Mouse (Mus musculus): Measurements from ENCODE around the gene Gpd1.
A peak's percentile ranks its signal among the peaks of the same experiment; 100 is the strongest.
"Not testable (repeated sequence)": the region's sequence is repeated elsewhere in the genome, so short reads cannot be mapped to it uniquely, and the experiment has no call there.

Gene Gpd1

DNA sequence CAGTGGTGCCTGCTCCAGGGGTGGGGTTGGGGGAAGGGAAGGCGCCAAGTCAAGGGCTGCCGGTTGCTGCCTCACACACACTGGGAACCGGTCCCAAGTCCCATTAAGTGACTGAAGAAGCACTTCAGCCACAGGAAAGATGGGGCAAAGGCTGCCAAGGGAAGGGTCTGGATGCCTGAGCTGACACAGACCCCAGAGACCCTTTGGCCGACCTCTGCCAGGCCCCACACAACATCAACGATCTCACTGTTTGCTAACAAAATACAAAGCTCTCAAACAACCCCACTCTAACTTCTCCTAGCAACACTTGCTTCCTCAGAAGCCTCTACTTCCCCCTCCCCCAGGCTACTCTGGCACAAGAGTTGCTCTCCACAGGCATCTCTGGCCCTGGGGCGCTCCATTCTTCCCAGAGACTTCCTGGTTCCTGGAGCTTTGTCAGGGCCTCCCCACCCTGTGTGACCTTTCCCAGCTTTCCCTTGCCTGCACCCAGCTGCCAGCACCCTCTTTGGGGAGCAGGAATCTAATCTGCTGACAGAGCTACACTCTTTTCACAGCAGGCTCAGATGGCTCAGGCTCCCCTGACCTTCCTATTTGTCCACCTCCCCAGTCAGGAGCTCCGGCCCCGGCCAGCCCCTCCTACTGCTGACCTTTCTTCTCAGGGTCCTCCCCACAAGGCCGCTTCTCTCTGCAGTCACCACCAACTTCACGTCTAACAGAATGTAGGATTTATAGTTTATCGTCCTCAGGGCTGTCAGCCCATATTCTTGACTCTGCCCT is 6.4 kb downstream of the Gpd1 start:
- no peak for DNase-seq (ENCODE audit: low read depth, low spot score)
- H3K27me3 ChIP-seq (ENCODE audit: control insufficient read depth, insufficient read depth, low read length, poor library complexity, severe bottlenecking), result no peaks in the 10 kb centered on the region
- H3K36me3 ChIP-seq (ENCODE audit: control insufficient read depth, insufficient read depth, low read length, poor library complexity, severe bottlenecking), result peaks cover 5% of the 10 kb centered on the region; the same call in 1 of the 2 replicates

DNA sequence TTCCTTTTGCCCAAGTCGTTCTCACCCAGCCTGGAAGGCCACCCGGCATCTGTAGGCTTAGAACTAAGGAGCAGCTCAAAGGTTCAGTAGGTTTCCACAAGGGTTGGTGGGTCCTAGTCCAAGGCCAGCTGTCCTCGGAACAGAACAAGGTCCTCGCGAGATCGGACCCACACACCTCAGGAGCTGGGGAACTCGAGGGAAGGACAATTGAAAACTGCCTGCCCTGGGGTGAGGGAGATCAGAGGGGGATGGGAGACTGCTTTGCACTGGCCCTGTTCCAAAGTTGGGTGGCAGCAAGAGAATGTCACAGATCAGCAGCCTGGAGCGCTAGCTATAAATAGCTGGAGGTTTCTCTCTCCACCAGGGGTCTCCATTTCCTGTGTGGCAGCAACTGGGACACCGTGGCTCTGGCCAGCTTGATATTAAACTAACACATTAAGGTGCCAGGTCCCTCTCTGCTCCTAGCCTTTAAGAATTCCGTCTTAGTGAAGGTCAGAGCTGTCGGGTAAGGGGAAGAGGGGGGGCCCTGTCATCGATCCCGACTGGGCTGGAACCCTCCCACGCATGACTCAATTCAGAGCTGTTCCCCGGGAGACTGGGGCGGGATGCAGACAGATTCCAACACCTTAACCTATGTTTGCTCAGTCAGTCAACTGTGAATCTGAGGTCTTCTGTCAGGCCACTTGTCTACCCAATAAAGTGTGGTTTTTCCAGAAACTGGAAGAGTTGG is 7.1 kb downstream of the Gpd1 start:
- H3K27me3 ChIP-seq (ENCODE audit: control insufficient read depth, insufficient read depth, low read length, poor library complexity, severe bottlenecking), result no peaks in the 10 kb centered on the region
- DNase-seq (ENCODE audit: low read depth, low spot score), result peak; percentile 56

DNA sequence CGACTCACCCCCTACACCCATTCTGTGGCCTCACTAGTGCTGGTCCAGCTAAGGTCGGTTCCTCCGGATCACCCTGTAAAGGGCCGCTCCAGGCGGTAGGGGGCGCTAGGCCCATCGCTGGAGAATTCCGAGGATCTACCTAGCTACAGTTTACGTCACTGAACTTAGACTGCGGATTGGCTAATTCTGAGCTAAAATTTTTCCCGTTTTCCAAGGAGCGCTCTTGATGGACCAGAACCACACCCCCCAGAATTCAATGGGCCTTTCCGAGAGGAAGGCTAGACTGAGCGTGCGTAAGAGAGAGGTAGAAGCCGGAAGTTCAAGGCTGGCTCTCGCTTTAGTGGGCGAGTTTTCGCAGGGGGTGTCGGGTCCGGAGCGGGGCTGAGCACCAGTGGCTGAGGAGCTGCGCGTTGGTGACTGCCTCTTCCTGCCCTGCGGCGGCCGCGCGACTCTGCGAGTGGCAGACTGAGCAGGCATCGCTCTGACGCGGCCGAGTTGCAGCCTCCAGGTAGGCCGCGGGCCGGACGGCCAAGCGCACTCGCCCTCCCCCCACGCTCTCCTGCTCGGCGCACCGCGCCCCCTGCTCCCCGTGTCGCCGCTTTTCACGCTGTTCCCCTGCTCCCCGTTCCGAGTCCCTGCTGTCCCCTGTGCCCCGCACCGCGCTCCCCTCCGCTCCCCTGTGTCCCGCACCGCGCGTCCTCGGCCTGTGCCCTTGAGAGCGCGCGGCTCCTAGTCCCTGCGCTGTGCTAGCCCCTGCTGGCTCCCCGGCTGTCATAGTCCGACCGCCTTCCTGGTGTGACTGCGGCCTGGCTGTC is 8.2 kb downstream of the Gpd1 start, which contains the start of gene Cox14:
TSS of gene Cox14 (plus strand) at position 278 of the 815 bp plus-strand sequence.
- peak; percentile 97 for DNase-seq (ENCODE audit: low read depth, low spot score)
- peaks cover 8% of the 10 kb centered on the region; the same call in 1 of the 2 replicates for H3K36me3 ChIP-seq (ENCODE audit: control insufficient read depth, insufficient read depth, low read length, poor library complexity, severe bottlenecking)
- H3K27me3 ChIP-seq (ENCODE audit: control insufficient read depth, insufficient read depth, low read length, poor library complexity, severe bottlenecking), result no peaks in the 10 kb centered on the region

More for the DNA sequence above, 7.1 kb downstream of the Gpd1 start:
- H3K36me3 ChIP-seq (ENCODE audit: control insufficient read depth, insufficient read depth, low read length, poor library complexity, severe bottlenecking), result peaks cover 8% of the 10 kb centered on the region; the same call in 1 of the 2 replicates

DNA sequence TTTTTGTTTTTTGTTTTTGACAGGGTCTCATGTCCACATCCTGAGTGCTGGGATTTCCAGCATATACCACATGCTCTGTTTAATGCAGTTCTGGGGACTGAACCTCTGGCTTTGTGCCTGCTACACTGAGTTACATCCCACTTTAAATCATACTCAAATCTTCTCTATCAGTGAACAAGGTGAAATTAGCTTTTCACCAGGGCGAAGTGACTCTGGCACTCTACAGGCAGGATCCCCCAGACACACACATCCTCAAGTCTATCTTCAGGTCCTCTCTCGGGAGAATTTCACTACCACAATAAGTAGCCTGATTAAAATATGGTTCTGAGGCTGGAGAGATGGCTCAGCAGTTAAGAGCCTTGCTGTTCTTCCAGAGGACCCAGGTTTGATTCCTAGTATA is 9.2 kb downstream of the Gpd1 start:
- Histone ChIP-seq H3K36me3 (ENCODE audit: control insufficient read depth, insufficient read depth, low read length, poor library complexity, severe bottlenecking) (peaks cover 8% of the 10 kb centered on the region; the same call in 1 of the 2 replicates), H3K27me3 (ENCODE audit: control insufficient read depth, insufficient read depth, low read length, poor library complexity, severe bottlenecking) (no peaks in the 10 kb centered on the region)
- DNase-seq (ENCODE audit: low read depth, low spot score), result no peak

DNA sequence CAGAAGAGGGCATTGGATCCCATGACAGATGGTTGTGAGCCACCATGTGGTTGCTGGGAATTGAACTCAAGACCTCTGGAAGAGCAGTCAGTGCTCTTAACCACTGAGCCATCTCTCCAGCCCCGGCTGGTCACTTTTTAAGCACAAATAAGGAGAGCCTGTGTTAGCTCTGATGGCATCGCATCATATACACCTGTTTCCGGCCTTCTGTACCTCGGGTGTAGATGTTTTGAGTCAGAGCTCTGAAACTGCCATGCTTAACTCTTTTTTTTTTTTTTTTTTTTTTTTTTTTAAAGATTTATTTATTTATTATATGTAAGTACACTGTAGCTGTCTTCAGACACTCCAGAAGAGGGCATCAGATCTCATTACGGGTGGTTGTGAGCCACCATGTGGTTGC is 9.7 kb downstream of the Gpd1 start:
- not testable (repeated sequence) for H3K36me3 ChIP-seq (ENCODE audit: control insufficient read depth, insufficient read depth, low read length, poor library complexity, severe bottlenecking); DNase-seq (ENCODE audit: low read depth, low spot score)

DNA sequence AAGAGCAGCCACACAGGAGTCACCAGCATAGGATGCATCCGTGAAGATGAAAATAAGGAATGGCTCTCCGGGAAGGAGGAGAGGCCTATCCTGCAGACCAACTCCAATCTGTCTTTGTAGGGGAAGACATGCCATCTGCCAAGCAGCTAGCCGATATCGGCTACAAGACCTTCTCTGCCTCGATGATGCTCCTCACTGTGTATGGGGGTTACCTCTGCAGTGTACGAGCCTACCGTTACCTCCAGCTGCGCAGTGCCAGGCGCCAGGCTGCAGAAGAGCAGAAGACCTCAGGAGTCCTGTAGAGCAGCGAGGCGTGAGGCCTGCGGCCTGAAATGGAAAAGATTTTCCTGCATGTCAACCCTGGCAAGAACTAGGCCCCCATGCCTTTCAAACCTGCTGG is 10.2 kb downstream of the Gpd1 start:
- DNase-seq (ENCODE audit: low read depth, low spot score), result no peak
- Histone ChIP-seq H3K27me3 (ENCODE audit: control insufficient read depth, insufficient read depth, low read length, poor library complexity, severe bottlenecking) (no peaks in the 10 kb centered on the region), H3K36me3 (ENCODE audit: control insufficient read depth, insufficient read depth, low read length, poor library complexity, severe bottlenecking) (peaks cover 8% of the 10 kb centered on the region; the same call in 1 of the 2 replicates)

More for the DNA sequence above, 9.7 kb downstream of the Gpd1 start:
- H3K27me3 ChIP-seq (ENCODE audit: control insufficient read depth, insufficient read depth, low read length, poor library complexity, severe bottlenecking), result not testable (repeated sequence)

DNA sequence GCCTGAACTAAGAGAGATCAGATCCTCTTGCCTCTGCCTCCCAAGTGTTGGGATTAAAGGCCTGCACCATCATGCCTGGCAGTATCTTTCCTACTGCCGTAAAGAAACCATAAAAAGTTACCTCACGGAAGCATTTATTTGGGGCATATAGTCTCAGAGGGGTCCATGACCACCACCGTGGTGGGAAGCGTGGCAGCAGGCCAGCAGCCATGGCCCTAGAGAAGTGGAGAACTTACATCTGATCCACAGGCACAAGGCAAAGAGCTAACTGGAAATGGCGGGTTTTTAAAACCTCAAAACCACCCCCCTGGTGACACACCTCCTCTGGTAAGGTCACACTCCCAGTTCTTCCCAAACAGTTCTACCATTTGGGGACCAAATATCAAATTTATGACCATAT is 10.9 kb downstream of the Gpd1 start:
- peaks cover 8% of the 10 kb centered on the region; the same call in 1 of the 2 replicates for H3K36me3 ChIP-seq (ENCODE audit: control insufficient read depth, insufficient read depth, low read length, poor library complexity, severe bottlenecking)

DNA sequence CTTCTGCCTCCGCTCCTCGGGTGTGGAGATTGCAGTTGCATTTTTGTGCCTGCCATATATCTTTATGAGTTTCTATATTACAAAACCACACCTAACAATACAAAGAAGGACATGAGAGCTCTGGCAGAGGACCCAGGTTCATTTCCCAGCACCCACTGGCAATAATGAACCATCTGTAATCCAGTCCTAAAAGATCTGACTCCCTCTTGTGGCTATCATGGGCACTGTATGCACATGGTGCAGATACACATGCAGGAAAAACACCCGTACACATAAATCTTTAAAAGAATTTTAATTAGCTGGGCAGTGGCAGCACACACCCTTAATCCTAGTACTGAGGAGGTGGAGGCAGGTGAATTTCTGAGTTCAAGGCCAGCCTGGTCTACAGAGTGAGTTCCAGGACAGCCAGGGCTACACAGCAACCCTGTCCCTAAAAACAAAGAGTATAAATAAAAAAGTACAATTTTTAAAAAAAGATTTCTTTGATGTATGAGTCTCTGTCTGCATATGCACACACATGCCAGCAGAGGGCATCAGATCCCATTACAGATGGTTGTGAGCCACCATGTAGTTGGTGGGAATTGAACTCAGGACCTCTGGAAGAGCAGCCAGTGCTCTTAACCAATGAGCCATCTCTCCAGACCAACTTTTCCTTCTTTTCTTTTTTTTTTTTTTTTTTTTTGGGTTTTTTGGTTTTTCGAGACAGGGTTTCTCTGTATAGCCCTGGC is 11.9 kb downstream of the Gpd1 start:
- DNase-seq (ENCODE audit: low read depth, low spot score), result peak; percentile 31
- Histone ChIP-seq H3K36me3 (ENCODE audit: control insufficient read depth, insufficient read depth, low read length, poor library complexity, severe bottlenecking) (peaks cover 8% of the 10 kb centered on the region; the same call in 1 of the 2 replicates), H3K27me3 (ENCODE audit: control insufficient read depth, insufficient read depth, low read length, poor library complexity, severe bottlenecking) (no peaks in the 10 kb centered on the region)

More for the DNA sequence above, 10.9 kb downstream of the Gpd1 start:
- H3K27me3 ChIP-seq (ENCODE audit: control insufficient read depth, insufficient read depth, low read length, poor library complexity, severe bottlenecking), result no peaks in the 10 kb centered on the region
- DNase-seq (ENCODE audit: low read depth, low spot score), result no peak

DNA sequence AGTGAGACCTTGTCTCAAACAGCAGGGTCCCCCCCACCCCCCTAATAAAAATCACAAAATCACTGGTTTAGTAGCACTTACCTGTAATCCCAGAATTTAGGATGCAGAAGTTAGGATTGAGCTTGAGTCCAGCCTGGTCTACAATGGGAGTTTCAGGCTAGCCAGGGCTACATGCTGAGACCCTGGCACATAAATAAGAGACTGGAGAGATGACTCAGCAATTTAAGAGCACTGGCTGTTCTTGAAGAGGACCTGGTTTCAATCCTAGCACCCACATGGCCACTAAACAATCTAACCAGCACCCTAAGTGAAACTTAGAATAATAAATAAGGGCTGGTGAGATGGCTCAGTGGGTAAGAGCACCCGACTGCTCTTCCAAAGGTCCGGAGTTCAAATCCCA is 13.9 kb downstream of the Gpd1 start:
- DNase-seq (ENCODE audit: low read depth, low spot score), result no peak
- Histone ChIP-seq H3K27me3 (ENCODE audit: control insufficient read depth, insufficient read depth, low read length, poor library complexity, severe bottlenecking) (no peaks in the 10 kb centered on the region), H3K36me3 (ENCODE audit: control insufficient read depth, insufficient read depth, low read length, poor library complexity, severe bottlenecking) (peaks cover 9% of the 10 kb centered on the region)

DNA sequence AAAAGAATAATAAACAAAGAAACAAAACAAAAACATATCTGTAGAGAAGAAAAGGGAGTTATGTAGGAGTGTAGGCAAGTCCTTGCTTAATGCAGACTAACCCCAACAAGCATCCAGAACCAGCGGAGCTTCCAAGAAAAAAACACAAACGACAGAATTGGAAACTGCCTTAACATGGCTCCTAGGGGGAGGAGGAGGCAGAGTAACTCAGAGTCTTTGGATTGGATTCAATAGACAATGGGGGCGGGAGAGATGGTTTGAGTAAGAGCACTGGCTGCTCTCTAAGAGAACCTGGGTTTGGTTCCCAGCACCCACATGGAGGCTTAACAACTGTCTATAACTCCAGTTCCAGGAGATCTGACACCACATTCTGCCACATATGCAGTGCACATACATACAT is 14.4 kb downstream of the Gpd1 start:
- no peak for DNase-seq (ENCODE audit: low read depth, low spot score)
- H3K27me3 ChIP-seq (ENCODE audit: control insufficient read depth, insufficient read depth, low read length, poor library complexity, severe bottlenecking), result no peaks in the 10 kb centered on the region

DNA sequence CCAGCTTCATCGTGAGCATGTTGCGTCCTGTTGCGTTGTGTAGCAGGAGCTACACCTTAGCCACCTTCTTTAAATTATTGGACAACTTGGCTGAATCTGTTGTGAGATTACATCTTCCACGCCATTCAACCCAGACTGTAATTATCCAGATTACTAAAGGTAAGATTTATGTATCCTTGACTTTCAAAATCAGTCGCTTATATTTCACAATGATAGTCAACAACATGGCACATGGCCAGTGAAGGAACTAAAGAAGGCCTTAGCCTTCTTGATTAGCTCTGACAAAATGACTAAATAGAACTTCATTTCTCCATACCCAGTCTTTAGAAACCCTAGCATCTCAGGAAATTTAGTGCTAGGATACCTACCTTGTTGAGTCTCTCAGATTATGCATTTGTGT is 15.9 kb downstream of the Gpd1 start:
- no peak for DNase-seq (ENCODE audit: low read depth, low spot score)
- H3K36me3 ChIP-seq (ENCODE audit: control insufficient read depth, insufficient read depth, low read length, poor library complexity, severe bottlenecking), result peaks cover 15% of the 10 kb centered on the region
- H3K27me3 ChIP-seq (ENCODE audit: control insufficient read depth, insufficient read depth, low read length, poor library complexity, severe bottlenecking), result no peaks in the 10 kb centered on the region

More for the DNA sequence above, 14.4 kb downstream of the Gpd1 start:
- peaks cover 11% of the 10 kb centered on the region for H3K36me3 ChIP-seq (ENCODE audit: control insufficient read depth, insufficient read depth, low read length, poor library complexity, severe bottlenecking)

DNA sequence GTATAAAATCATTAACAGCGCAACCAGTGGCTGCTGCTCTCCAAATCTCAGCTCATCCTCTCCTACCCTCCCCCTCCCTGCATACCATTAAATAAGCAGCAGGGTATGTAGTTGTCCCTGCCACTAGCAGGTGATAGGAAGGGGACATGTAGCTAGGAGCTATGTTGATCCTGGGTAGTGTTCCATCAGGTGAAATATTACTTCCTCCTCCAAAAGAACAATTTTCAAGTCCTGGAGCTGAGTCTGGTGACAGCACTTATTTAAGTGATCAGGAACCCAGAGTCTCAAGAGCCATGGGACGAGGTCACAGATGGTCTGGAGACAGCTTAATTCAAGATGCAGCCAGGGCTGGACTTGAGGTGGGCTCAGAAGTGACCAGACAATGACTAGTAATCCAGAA is 18.3 kb downstream of the Gpd1 start:
- no peak for DNase-seq (ENCODE audit: low read depth, low spot score)
- peaks cover 27% of the 10 kb centered on the region for H3K36me3 ChIP-seq (ENCODE audit: control insufficient read depth, insufficient read depth, low read length, poor library complexity, severe bottlenecking)
- no peaks in the 10 kb centered on the region for H3K27me3 ChIP-seq (ENCODE audit: control insufficient read depth, insufficient read depth, low read length, poor library complexity, severe bottlenecking)

DNA sequence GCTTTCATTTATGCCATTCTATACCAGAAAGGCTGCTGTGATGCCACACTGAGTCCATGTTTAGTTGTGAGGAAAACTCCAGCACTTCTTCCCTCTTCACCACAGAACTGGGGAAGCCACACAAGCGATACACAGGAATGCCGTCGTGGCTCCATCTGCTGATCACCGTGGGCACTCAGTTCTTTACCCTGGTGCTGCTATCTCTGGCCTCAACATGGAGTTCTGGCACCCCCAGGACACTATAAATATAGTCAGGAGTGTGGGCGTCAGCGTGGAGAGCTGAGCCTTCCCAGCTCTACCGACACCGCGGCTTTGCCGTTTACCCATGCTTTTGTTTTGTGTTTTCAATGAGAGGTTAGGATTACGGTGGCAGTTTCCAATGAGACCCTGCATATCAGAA is 19.4 kb downstream of the Gpd1 start:
- Histone ChIP-seq H3K27me3 (ENCODE audit: control insufficient read depth, insufficient read depth, low read length, poor library complexity, severe bottlenecking) (no peaks in the 10 kb centered on the region), H3K36me3 (ENCODE audit: control insufficient read depth, insufficient read depth, low read length, poor library complexity, severe bottlenecking) (peaks cover 28% of the 10 kb centered on the region)
- DNase-seq (ENCODE audit: low read depth, low spot score), result no peak

DNA sequence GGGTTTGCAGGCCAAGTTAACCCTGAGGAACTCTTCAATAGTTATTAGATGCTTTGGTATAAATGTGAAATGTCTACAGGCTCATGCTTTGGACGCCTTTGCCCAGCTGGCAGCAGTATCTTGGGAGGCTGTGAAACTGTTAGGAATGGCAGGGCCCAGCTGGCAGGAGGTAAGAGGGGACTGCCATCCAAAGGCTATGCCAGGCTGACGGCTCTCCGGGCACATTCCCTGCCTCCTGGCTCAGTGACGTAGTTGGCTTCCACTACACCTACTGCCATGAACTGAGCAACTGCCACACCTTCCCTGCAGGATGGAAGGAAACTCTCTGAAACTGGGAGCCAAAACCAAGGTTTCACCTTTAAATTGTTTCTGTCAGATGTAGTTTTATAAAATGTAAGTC is 22.9 kb downstream of the Gpd1 start:
- H3K36me3 ChIP-seq (ENCODE audit: control insufficient read depth, insufficient read depth, low read length, poor library complexity, severe bottlenecking), result peaks cover 28% of the 10 kb centered on the region
- H3K27me3 ChIP-seq (ENCODE audit: control insufficient read depth, insufficient read depth, low read length, poor library complexity, severe bottlenecking), result no peaks in the 10 kb centered on the region
- no peak for DNase-seq (ENCODE audit: low read depth, low spot score)

Data from splenic B cell, adult 2 months (primary cell).